Mouse (Mus musculus) bone marrow, adult 2 months (tissue): ENCODE data around the gene Atxn7l1.

Source experiments
- CTCF ChIP-seq: fragments of 200-500 bp; IDR thresholded peaks from 2 replicates; pipeline ENCODE4 v1.5.1; 2011; ENCODE audit warnings: low read length, control low read depth; ENCODE audit not compliant: control insufficient read depth, insufficient read depth
- POLR2A ChIP-seq: fragments of 200-500 bp; IDR thresholded peaks from 2 replicates; pipeline ENCODE4 v1.6.1; 2011; ENCODE audit warnings: low read depth, mild to moderate bottlenecking, control low read depth, low read length, borderline replicate concordance; ENCODE audit not compliant: control insufficient read depth

GRCm38 (mm10) chr12:33285354-33285753 is 137.9 kb downstream of the Atxn7l1 start:
- no peak for TF ChIP-seq POLR2A
- no peak for TF ChIP-seq CTCF
